Mouse (Mus musculus) left cerebral cortex, postnatal 25 days (tissue): ENCODE results near the gene Treml4. TPM values are rescaled to one million over a fixed set of nuclear protein-coding genes. Genes with fewer than 3 reads are reported as not detected.

Experiments used
- DNase-seq, 2 experiments: peaks; one replicate each; pipeline ENCODE4 v3.0.0; 2022; ENCODE audit warnings: low spot score in 2 of 2, mixed read lengths in 1 of 2
- intact Hi-C: fragments of 180-260 bp; cut with DNase I; formaldehyde crosslinking; loops from one replicate; pipeline ENCODE4 v1.15.1; 2025
- total RNA-seq, 2 experiments: library from RNA; stranded (reverse); gene quantifications; 2 replicates each; pipeline ENCODE4 v1.2.3; 2021

The Treml4 gene
- total RNA-seq = not detected

GRCm38 (mm10) chr17:48263741-48264362, at the start of gene Treml4:
TSS of gene Treml4 (plus strand) at chr17:48264295.
- DNase-seq = no peak
- intact Hi-C loops = no loop called here

GRCm38 (mm10) chr17:48215429-48215828, 48.7 kb upstream of the Treml4 start:
- intact Hi-C loops = no loop called here
- no peak for DNase-seq

- no peak for DNase-seq
- intact Hi-C loops = no loop called here
Measured at GRCm38 (mm10) chr17:48230680-48231079, 33.4 kb upstream of the Treml4 start.

- DNase-seq = no peak
- intact Hi-C loops = no loop called here
Measured at GRCm38 (mm10) chr17:48232518-48232917, 31.6 kb upstream of the Treml4 start, which contains the start of gene Trem1. TSS of gene Trem1 (plus strand) at chr17:48232768.

GRCm38 (mm10) chr17:48233789-48234188, 30.3 kb upstream of the Treml4 start:
- intact Hi-C loops = no loop called here
- no peak for DNase-seq

- DNase-seq = no peak
- intact Hi-C loops = no loop called here
Measured at GRCm38 (mm10) chr17:48234550-48234949, 29.5 kb upstream of the Treml4 start.

- no peak for DNase-seq
- intact Hi-C loops = no loop called here
Measured at GRCm38 (mm10) chr17:48235773-48236370, 28.2 kb upstream of the Treml4 start.

- intact Hi-C loops = no loop called here
- no peak for DNase-seq
Measured at GRCm38 (mm10) chr17:48237621-48238020, 26.5 kb upstream of the Treml4 start.

- intact Hi-C loops = no loop called here
- DNase-seq = no peak
Measured at GRCm38 (mm10) chr17:48247221-48247928, 16.7 kb upstream of the Treml4 start, which contains the start of gene Trem3. TSS of gene Trem3 (plus strand) at chr17:48247777.

- peak in 1 of 2 experiments; percentile 32 for DNase-seq
- intact Hi-C loops = no loop called here
Measured at GRCm38 (mm10) chr17:48249039-48249438, 15.1 kb upstream of the Treml4 start.

- intact Hi-C loops = no loop called here
- DNase-seq = no peak
Measured at GRCm38 (mm10) chr17:48249501-48249900, 14.6 kb upstream of the Treml4 start.

GRCm38 (mm10) chr17:48250631-48251030, 13.5 kb upstream of the Treml4 start:
- intact Hi-C loops = no loop called here
- no peak for DNase-seq

- intact Hi-C loops = no loop called here
- DNase-seq = no peak
Measured at GRCm38 (mm10) chr17:48256575-48256974, 7.5 kb upstream of the Treml4 start.

GRCm38 (mm10) chr17:48261868-48262267, 2.2 kb upstream of the Treml4 start:
- no peak for DNase-seq
- intact Hi-C loops = no loop called here

- DNase-seq = no peak
- intact Hi-C loops = no loop called here
Measured at GRCm38 (mm10) chr17:48264662-48265061, 567 bp downstream of the Treml4 start.

GRCm38 (mm10) chr17:48266138-48266537, 2.0 kb downstream of the Treml4 start:
- intact Hi-C loops = no loop called here

GRCm38 (mm10) chr17:48266610-48267304, 2.7 kb downstream of the Treml4 start:
- no peak for DNase-seq
- intact Hi-C loops = no loop called here

More at GRCm38 (mm10) chr17:48266138-48266537, 2.0 kb downstream of the Treml4 start:
- DNase-seq = no peak

GRCm38 (mm10) chr17:48267591-48267990, 3.5 kb downstream of the Treml4 start:
- intact Hi-C loops = no loop called here
- no peak for DNase-seq

GRCm38 (mm10) chr17:48268276-48268675, 4.2 kb downstream of the Treml4 start:
- DNase-seq = no peak
- intact Hi-C loops = no loop called here

- no peak for DNase-seq
- intact Hi-C loops = no loop called here
Measured at GRCm38 (mm10) chr17:48269833-48270232, 5.7 kb downstream of the Treml4 start.
